Mouse (Mus musculus) spleen, adult 2 months (tissue): ENCODE data around the gene Rps6kb1.

Source experiments
- CTCF ChIP-seq: fragments of 200-500 bp; IDR thresholded peaks from 2 replicates; pipeline ENCODE4 v1.5.1; 2011; ENCODE audit warnings: mild to moderate bottlenecking, inconsistent platforms; ENCODE audit not compliant: insufficient read depth, insufficient read length, insufficient replicate concordance; ENCODE audit errors: extremely low read depth
- POLR2A ChIP-seq: fragments of 200-500 bp; IDR thresholded peaks from 2 replicates; pipeline ENCODE4 v1.6.1; 2011; ENCODE audit warnings: low read depth, low read length, inconsistent platforms

- TF ChIP-seq POLR2A (no peak), CTCF (no peak)
Observed at GRCm38 (mm10) chr11:86471785-86472184, 72.8 kb downstream of the Rps6kb1 start.
